Mouse (Mus musculus) kidney, adult 11 months (tissue): ENCODE measurements around the gene Acot3.

ENCODE experiments used
- DNase-seq: peaks from one replicate; pipeline ENCODE4 v3.0.0; 2022

The Acot3 gene

DNA sequence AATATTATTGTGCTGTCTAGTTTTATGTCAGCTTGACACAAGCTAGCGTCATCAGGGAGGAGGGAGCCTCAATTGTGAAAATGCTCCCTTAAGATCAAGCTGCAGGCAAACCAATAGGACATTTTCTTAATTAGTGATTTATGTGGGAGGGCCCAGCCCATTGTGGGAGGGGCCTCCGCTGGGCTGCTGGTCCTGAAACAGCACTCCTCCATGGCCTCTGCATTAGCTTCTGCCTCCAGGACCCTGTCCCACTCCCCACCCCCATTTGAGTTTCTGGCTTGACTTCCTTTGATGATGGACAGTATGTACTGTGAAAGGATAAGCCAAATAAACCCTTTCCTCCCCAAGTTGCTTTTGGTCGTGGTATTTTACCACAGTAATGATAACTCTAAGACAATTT lies 55.1 kb downstream of the Acot3 start:
- no peak for DNase-seq

GRCm38 (mm10) chr12:84107692-84108091 lies 55.7 kb downstream of the Acot3 start:
- DNase-seq: no peak

DNA sequence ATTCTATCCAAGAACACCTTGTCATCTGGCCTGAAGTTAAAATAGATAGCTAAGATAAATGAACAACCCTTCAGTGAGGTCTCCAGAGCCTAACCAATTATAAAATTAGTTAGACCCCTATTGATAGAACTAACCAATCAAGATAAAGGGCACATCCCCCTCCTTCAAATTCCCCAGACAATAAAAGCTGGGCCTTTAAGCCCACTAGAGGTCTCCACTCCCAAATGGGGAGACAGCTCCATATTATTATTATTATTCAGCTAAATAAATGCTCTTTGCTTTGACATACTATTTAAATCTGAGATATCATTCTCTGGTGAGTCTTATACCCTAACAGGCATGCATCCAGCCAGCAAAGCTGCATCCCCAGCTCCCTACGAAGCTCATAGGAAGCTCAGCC lies 58.0 kb downstream of the Acot3 start:
- DNase-seq: no peak
